Mouse (Mus musculus): Measurements from ENCODE around the gene Fancc.

DNA sequence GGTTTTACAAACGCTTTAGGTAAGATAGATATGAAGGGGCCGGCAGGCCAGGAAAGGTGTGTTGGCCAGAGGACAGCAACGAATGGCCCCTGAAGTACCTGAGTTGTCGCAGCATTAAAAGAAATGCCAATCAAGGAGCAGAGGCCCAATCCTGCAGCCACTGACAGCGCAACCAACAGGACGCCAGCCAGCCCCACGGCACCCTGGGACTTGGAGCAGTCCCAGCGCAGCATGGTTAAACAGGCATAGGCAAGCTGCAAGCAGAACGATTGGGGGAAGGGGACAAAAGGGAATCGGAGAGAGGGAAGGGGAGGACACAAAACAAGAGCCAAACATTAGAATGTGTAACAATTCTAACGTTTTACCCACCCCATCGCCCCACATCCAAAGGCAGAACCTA is 43.5 kb upstream of the Fancc start:
- TF ChIP-seq CTCF (IDR thresholded peaks at IDR 0.05; ENCODE audit: control insufficient read depth, insufficient read depth, insufficient replicate concordance, low read depth, low read length): no peak
- no peak for TF ChIP-seq POLR2A (IDR thresholded peaks at IDR 0.05; ENCODE audit: control insufficient read depth, low read depth, low read length)

All from testis, adult 2 months (tissue).